Mouse (Mus musculus) heart, adult 2 months (tissue): ENCODE data around the gene Uchl4.

ENCODE experiments used
- EP300 ChIP-seq: fragments of 200-500 bp; IDR thresholded peaks from 2 replicates; pipeline ENCODE4 v1.6.1; 2011; ENCODE audit warnings: low read depth, low read length, control low read depth; ENCODE audit not compliant: insufficient read depth
- POLR2A ChIP-seq: fragments of 200-500 bp; IDR thresholded peaks from 2 replicates; pipeline ENCODE4 v1.6.1; 2011; ENCODE audit warnings: mild to moderate bottlenecking, low read depth, low read length, control low read depth; ENCODE audit not compliant: insufficient read depth

DNA sequence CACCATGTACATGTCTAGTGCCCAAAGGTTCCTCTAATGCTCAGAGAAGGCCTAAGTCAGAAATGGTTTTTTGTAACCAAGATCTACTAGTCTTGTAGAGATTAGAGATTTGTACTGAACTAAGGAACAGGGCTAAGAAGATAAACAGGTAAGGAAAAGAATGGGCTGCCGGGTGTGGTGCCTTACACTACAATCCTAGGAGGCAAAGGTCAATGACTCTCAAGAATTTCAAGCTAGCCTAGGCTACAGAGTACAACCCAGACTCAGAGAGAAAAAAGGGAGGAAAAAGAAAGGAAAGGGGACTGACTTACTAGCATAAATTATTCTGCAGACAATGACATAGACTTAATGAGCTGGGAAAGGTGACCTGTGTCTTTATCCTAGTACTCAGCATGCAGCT, 14.4 kb upstream of the Uchl4 start:
- TF ChIP-seq POLR2A = no peak
- no peak for TF ChIP-seq EP300
